Mouse (Mus musculus) liver, embryonic 14.5 days (tissue): ENCODE results near the gene Ambra1. TPM values are rescaled to one million over a fixed set of nuclear protein-coding genes. Genes with fewer than 3 reads are reported as not detected.

Experiments
- ATAC-seq: fragments of 200-750 bp; cut with Nextera tagmentation; 2 replicates; pipeline ENCODE4 v1.8.0; 2017; ENCODE audit warnings: moderate number of reproducible peaks, mild to moderate bottlenecking, moderate library complexity; ENCODE audit not compliant: insufficient read depth
- DNase-seq, 3 experiments: peaks; one replicate each; pipeline ENCODE4 v3.0.0-alpha.2; 2012 to 2013; ENCODE audit warnings: low read depth in 3 of 3, low spot score in 3 of 3
- H3K27ac ChIP-seq: fragments of 300-500 bp; sonication (generic); 2 replicates; pipeline ENCODE4 v1.5.1; 2014; ENCODE audit warnings: moderate library complexity, mild to moderate bottlenecking, control low read depth, inconsistent platforms
- H3K27me3 ChIP-seq: fragments of 300-500 bp; sonication (generic); 2 replicates; pipeline ENCODE4 v1.6.1; 2014; ENCODE audit warnings: mild to moderate bottlenecking, low read length, moderate library complexity; ENCODE audit not compliant: control insufficient read depth, insufficient read depth
- H3K36me3 ChIP-seq: fragments of 300-500 bp; sonication (generic); replicated peaks from 2 replicates; pipeline ENCODE4 v1.6.1; 2014; ENCODE audit warnings: low read depth; ENCODE audit not compliant: control insufficient read depth, insufficient read depth
- H3K4me1 ChIP-seq, 2 experiments: fragments of 200-500 bp in 1 of 2; fragments of 300-500 bp in 1 of 2; sonication (generic) in 1 of 2; replicated peaks; 2 replicates each; pipeline ENCODE4 v1.6.1; 2012 to 2014; ENCODE audit warnings: antibody characterized with exemption in 1 of 2, inconsistent platforms in 1 of 2, low read length in 1 of 2; ENCODE audit not compliant: control insufficient read depth in 2 of 2, insufficient read depth in 2 of 2
- H3K4me2 ChIP-seq: fragments of 300-500 bp; sonication (generic); 2 replicates; pipeline ENCODE4 v1.6.1; 2014; ENCODE audit warnings: low read depth, mild to moderate bottlenecking, control low read depth, moderate library complexity
- H3K4me3 ChIP-seq, 2 experiments: fragments of 200-500 bp in 1 of 2; fragments of 300-500 bp in 1 of 2; sonication (generic) in 1 of 2; 2 replicates each; pipeline ENCODE4 v1.5.1; 2012 to 2014; ENCODE audit warnings: low read depth in 2 of 2, low read length in 2 of 2, mild to moderate bottlenecking in 2 of 2, control low read depth in 1 of 2, inconsistent platforms in 1 of 2, moderate library complexity in 1 of 2; ENCODE audit not compliant: insufficient read depth in 1 of 2
- H3K9ac ChIP-seq: fragments of 300-500 bp; sonication (generic); replicated peaks from 2 replicates; pipeline ENCODE4 v1.6.1; 2014; ENCODE audit warnings: mild to moderate bottlenecking, control low read depth, moderate library complexity
- H3K9me3 ChIP-seq: fragments of 300-500 bp; sonication (generic); 2 replicates; pipeline ENCODE4 v1.6.1; 2016; ENCODE audit warnings: low read length, mixed read lengths; ENCODE audit not compliant: control insufficient read depth
- CTCF ChIP-seq: IDR thresholded peaks from 2 replicates; pipeline ENCODE4 v1.5.1; 2016; ENCODE audit warnings: antibody characterized with exemption, low read depth, control low read depth
- EP300 ChIP-seq: IDR thresholded peaks from 2 replicates; pipeline ENCODE4 v1.6.1; 2016; ENCODE audit warnings: antibody characterized with exemption, low read depth
- WGBS: fragments of 180-500 bp; shearing (Covaris S2); extraction: QIAGEN DNeasy Blood & Tissue Kit; methylation state at CpG from one replicate; pipeline ENCODE4 v1.1.7; 2014; ENCODE audit not compliant: insufficient replicate concordance; 5-methylcytosine and 5-hydroxymethylcytosine counted together
- polyA plus RNA-seq, 2 experiments: library from polyadenylated mRNA; depleted of rRNA in 1 of 2; stranded (reverse) in 1 of 2; unstranded in 1 of 2; fragments of >200 nt; fragmentation: Nextera tagmentation in 1 of 2; extraction: Ambion mirVana in 1 of 2; gene quantifications; 2 replicates each; pipeline versions ENCODE4 v1.2.1 to v1.2.3; 2012 to 2014

Gene Ambra1
- polyA plus RNA-seq, 2 experiments: 3.9 TPM

GRCm38 (mm10) chr2:91771921-91772705 lies 42.2 kb downstream of the Ambra1 start:
- Histone ChIP-seq H3K4me3 (no peak overlapping the region), H3K9ac (no peak overlapping the region), H3K27me3 (no peaks in the 10 kb centered on the region), H3K27ac (no peak overlapping the region), H3K9me3 (no peaks in the 10 kb centered on the region), H3K36me3 (peaks cover 21% of the 10 kb centered on the region), H3K4me1 (no peaks in the 10 kb centered on the region), H3K4me2 (no peak overlapping the region)
- ATAC-seq (no peak), DNase-seq (no peak)
- TF ChIP-seq EP300: no peak
- TF ChIP-seq CTCF: no peak
- 85% methylated on average over 17 of the region's 17 CpGs for WGBS

DNA sequence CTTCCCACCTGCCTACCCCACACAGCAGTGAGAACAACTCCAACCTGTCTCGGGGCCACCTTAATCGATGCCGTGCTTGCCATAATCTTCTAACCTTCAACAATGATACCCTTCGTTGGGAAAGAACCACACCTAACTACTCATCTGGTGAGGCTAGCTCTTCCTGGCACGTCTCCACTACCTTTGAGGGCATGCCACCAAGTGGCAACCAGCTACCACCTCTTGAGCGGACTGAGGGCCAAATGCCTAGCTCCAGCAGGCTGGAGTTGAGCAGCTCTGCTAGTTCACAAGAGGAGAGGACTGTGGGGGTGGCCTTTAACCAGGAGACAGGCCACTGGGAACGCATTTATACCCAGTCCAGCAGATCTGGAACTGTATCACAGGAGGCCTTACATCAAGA lies 43.4 kb downstream of the Ambra1 start:
- no peaks in the 10 kb centered on the region for H3K9me3 ChIP-seq
- H3K9ac ChIP-seq: no peak overlapping the region
- H3K27me3 ChIP-seq: no peaks in the 10 kb centered on the region
- no peaks in the 10 kb centered on the region for H3K4me1 ChIP-seq
- 77% methylated on average over 7 of the region's 7 CpGs for WGBS
- TF ChIP-seq CTCF (no peak), EP300 (no peak)
- DNase-seq (no peak), ATAC-seq (no peak)
- H3K36me3 ChIP-seq: peaks cover 21% of the 10 kb centered on the region
- no peak overlapping the region for H3K4me2 ChIP-seq
- no peak overlapping the region for H3K27ac ChIP-seq
- no peak overlapping the region for H3K4me3 ChIP-seq

DNA sequence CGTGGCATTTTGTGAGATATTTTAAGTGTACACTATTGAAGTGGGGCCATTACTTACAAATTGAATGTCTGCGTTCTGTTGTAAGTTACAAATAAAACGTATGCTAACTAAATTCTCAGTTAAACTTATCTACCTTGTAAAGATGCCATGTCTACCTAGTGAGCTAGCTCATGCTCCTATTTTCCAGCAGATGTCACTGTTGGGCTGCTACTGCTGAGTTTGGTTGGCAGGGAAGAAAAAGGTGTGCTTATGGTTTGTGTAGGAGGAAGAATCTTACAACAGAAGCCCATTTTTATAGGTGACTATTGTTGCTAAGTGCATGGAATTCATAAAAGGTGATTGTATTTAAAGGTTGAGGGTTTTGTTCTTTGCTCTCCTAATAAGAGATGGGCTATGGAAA lies 49.2 kb downstream of the Ambra1 start:
- Histone ChIP-seq H3K4me2 (no peak overlapping the region), H3K27me3 (no peaks in the 10 kb centered on the region), H3K9ac (no peak overlapping the region), H3K27ac (no peak overlapping the region), H3K4me3 (no peak overlapping the region), H3K4me1 (no peaks in the 10 kb centered on the region), H3K9me3 (no peaks in the 10 kb centered on the region), H3K36me3 (no peaks in the 10 kb centered on the region; the same call in 1 of the 2 replicates)
- WGBS: 55% methylated on average over 3 of the region's 3 CpGs
- TF ChIP-seq EP300 (no peak), CTCF (peak; percentile 73)
- DNase-seq: peak in 2 of 3 experiments; percentile 11 to 12
- no peak for ATAC-seq

DNA sequence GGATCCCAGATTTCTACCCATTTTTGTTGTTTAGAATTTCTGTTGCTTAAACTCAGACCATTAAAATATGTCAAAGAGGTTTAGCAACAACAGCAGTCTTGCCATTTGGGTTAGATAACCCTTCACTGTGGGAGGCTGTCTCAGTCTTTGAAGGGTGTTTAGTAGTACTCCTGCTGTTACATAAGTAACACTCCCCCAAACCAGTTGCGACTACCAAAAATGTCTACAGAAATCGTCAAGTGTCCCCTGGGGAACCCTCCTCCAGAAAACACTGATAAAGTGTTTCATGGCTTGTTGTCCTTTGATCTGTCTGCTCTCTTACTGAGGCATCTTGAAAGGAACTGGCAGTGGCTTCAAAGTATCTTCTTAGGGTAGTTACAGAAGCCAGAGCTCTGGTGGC lies 61.7 kb downstream of the Ambra1 start:
- H3K9ac ChIP-seq: no peak overlapping the region
- no peak overlapping the region for H3K27ac ChIP-seq
- H3K4me3 ChIP-seq: no peak overlapping the region
- no peak for ATAC-seq
- no peak for DNase-seq
- H3K4me2 ChIP-seq: no peak overlapping the region
- no peaks in the 10 kb centered on the region for H3K4me1 ChIP-seq
- TF ChIP-seq CTCF: no peak
- TF ChIP-seq EP300: no peak
- H3K9me3 ChIP-seq: no peaks in the 10 kb centered on the region
- no peaks in the 10 kb centered on the region for H3K27me3 ChIP-seq
- H3K36me3 ChIP-seq: no peaks in the 10 kb centered on the region
- WGBS: 36% methylated on average over 2 of the region's 2 CpGs

GRCm38 (mm10) chr2:91792346-91792745 lies 62.4 kb downstream of the Ambra1 start:
- no peaks in the 10 kb centered on the region for H3K27me3 ChIP-seq
- no peak overlapping the region for H3K27ac ChIP-seq
- no peak for DNase-seq
- H3K9ac ChIP-seq: no peak overlapping the region
- H3K9me3 ChIP-seq: no peaks in the 10 kb centered on the region
- H3K36me3 ChIP-seq: no peaks in the 10 kb centered on the region
- no peak overlapping the region for H3K4me2 ChIP-seq
- H3K4me3 ChIP-seq: no peak overlapping the region
- ATAC-seq: no peak
- WGBS: 74% methylated on average over 1 of the region's 1 CpGs
- no peak for TF ChIP-seq CTCF
- no peaks in the 10 kb centered on the region for H3K4me1 ChIP-seq
